Mouse (Mus musculus) testis, adult 2 months (tissue): ENCODE measurements around the gene Tmem114.

ENCODE experiments used
- CTCF ChIP-seq: fragments of 200-500 bp; IDR thresholded peaks from 2 replicates; pipeline ENCODE4 v1.5.1; 2012; ENCODE audit warnings: low read depth, mild to moderate bottlenecking, inconsistent platforms, low read length, moderate library complexity; ENCODE audit not compliant: control insufficient read depth, insufficient read depth, insufficient replicate concordance
- POLR2A ChIP-seq: fragments of 200-500 bp; IDR thresholded peaks from 2 replicates; pipeline ENCODE4 v1.6.1; 2012; ENCODE audit warnings: low read depth, mild to moderate bottlenecking, inconsistent platforms, low read length, moderate library complexity; ENCODE audit not compliant: control insufficient read depth

- TF ChIP-seq POLR2A (no peak), CTCF (no peak)
Observed at GRCm38 (mm10) chr16:8415996-8416395, 8.9 kb downstream of the Tmem114 start.
